Mouse (Mus musculus) lung, postnatal 4 days (tissue): ENCODE measurements around the gene Arsb.
"Not testable (repeated sequence)": the region's sequence is repeated elsewhere in the genome, so short reads cannot be mapped to it uniquely, and the experiment has no call there.

Experiments
- DNase-seq, 2 experiments: peaks; one replicate each; pipeline ENCODE4 v3.0.0; 2021

The Arsb gene

GRCm38 (mm10) chr13:93930561-93931340, 159.3 kb downstream of the Arsb start:
- DNase-seq: no peak

- DNase-seq: no peak
Observed at GRCm38 (mm10) chr13:93936455-93936854, 165.0 kb downstream of the Arsb start.

- DNase-seq: no peak
Observed at GRCm38 (mm10) chr13:93938118-93938517, 166.7 kb downstream of the Arsb start.

GRCm38 (mm10) chr13:93939363-93940127, 168.1 kb downstream of the Arsb start:
- peak; percentile 61 to 79 for DNase-seq

GRCm38 (mm10) chr13:93940742-93941531, 169.5 kb downstream of the Arsb start:
- DNase-seq: peak; percentile 62 to 88

GRCm38 (mm10) chr13:93950996-93951395, 179.6 kb downstream of the Arsb start:
- peak; percentile 30 to 40 for DNase-seq

- DNase-seq: no peak
Observed at GRCm38 (mm10) chr13:93951555-93951954, 180.1 kb downstream of the Arsb start.

GRCm38 (mm10) chr13:93952466-93952865, 181.0 kb downstream of the Arsb start:
- no peak for DNase-seq

GRCm38 (mm10) chr13:93957907-93958306, 186.5 kb downstream of the Arsb start:
- DNase-seq: no peak

- DNase-seq: no peak
Observed at GRCm38 (mm10) chr13:93966271-93966670, 194.8 kb downstream of the Arsb start.

- peak in 1 of 2 experiments; percentile 27 for DNase-seq
Observed at GRCm38 (mm10) chr13:93967138-93967537, 195.7 kb downstream of the Arsb start.

- DNase-seq: no peak
Observed at GRCm38 (mm10) chr13:93970115-93970514, 198.7 kb downstream of the Arsb start.

- no peak for DNase-seq
Observed at GRCm38 (mm10) chr13:93972423-93972822, 201.0 kb downstream of the Arsb start.

GRCm38 (mm10) chr13:93975668-93976067, 204.2 kb downstream of the Arsb start:
- no peak for DNase-seq

GRCm38 (mm10) chr13:93976897-93977530, 205.6 kb downstream of the Arsb start:
- DNase-seq: no peak

- DNase-seq: no peak
Observed at GRCm38 (mm10) chr13:93978703-93979495, 207.5 kb downstream of the Arsb start.

- no peak for DNase-seq
Observed at GRCm38 (mm10) chr13:93979754-93980153, 208.3 kb downstream of the Arsb start.

GRCm38 (mm10) chr13:93984521-93984920, 213.1 kb downstream of the Arsb start:
- DNase-seq: no peak

GRCm38 (mm10) chr13:93985181-93985580, 213.8 kb downstream of the Arsb start:
- no peak for DNase-seq

- DNase-seq: not testable (repeated sequence)
Observed at GRCm38 (mm10) chr13:93985750-93986149, 214.3 kb downstream of the Arsb start.

- peak; percentile 46 to 63 for DNase-seq
Observed at GRCm38 (mm10) chr13:93987611-93988010, 216.2 kb downstream of the Arsb start.

GRCm38 (mm10) chr13:93989208-93989607, 217.8 kb downstream of the Arsb start:
- no peak for DNase-seq
